Mouse (Mus musculus) naive thymus-derived CD4-positive, alpha-beta T cell, adult 2 months (primary cell): ENCODE measurements around the gene Mtf2.
"Not testable (repeated sequence)": the region's sequence is repeated elsewhere in the genome, so short reads cannot be mapped to it uniquely, and the experiment has no call there.

ENCODE experiments used
- DNase-seq: peaks from one replicate; pipeline ENCODE4 v3.0.0-alpha.2; 2011; ENCODE audit warnings: low read depth

Gene Mtf2

DNA sequence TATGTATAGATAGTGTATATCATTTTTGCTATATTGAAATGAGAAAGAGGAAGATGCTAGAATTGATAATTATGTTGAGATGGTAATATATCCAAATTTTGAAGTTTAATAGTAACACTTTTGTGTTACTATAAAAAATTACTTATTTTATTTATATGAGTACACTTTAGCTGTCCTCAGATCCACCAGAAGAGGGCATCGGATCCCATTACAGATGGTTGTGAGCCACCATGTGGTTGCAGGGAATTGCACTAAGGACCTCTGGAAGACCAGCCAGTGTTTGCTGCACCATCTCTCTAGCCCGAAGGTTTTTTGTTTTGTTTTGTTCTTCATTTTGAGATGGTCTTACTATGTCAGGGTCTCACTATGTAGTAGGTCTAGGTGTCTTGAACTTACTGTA is 20.0 kb downstream of the Mtf2 start:
- DNase-seq: no peak

DNA sequence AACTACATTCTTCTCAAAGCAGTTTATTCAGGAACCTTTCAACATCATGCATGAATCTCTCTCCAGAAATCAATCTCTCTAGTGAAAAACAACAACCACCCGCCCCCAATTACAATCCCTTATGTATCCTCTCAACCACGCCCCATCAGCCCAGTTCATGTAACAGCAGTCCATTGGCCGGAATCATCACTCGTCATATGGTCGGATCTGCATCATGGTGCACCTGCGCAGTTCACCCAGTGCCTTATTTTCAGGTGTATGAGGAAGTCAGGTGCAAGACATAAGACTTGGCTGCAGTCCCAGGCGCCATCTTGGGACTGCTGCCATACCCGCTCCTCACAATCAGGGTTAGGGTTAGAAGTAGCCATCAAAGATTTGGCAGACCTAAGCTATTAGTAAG is 27.3 kb downstream of the Mtf2 start:
- DNase-seq: not testable (repeated sequence)

GRCm38 (mm10) chr5:108097676-108098075 is 32.2 kb downstream of the Mtf2 start:
- DNase-seq: no peak

GRCm38 (mm10) chr5:108100196-108100595 is 34.7 kb downstream of the Mtf2 start:
- no peak for DNase-seq

DNA sequence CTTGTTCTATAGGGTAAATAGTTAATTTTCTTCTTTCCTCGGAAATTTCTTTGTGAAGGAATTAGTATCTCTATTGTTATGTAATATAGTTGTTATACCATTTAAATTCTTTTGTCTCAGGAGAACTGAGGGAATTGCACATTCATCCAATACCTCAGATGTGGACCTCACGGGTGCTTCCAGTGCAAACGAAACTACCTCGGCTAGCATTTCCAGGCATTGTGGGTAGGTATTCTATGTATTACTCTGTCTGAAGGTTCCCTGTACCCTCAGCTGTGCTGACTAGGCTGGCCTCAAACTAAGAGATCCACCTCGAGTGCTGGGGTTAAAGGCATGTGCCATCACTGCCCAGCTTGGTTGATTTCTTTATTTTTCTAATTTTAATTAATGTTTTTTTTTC is 38.8 kb downstream of the Mtf2 start:
- DNase-seq: no peak

GRCm38 (mm10) chr5:108109346-108109745 is 43.9 kb downstream of the Mtf2 start:
- no peak for DNase-seq

DNA sequence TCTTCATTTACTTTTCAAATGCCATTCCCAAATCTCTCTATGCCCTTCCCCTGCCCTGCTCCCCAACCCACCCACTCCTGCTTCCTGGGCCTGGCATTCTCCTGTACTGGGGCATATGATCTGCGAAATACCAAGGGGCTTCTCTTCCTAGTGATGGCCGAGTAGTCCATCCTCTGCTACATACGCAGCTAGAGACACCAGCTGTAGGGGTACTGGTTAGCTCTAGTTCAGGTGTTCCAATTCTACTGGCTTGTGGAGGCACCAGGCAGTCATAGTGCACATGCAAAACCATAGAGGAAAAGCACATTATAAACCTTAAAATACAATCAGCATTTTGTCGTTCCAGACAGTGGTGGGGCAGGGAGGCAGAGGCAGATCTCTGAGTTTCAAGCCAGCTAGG is 52.2 kb downstream of the Mtf2 start:
- DNase-seq: no peak

- DNase-seq: no peak
Measured at GRCm38 (mm10) chr5:108120221-108120900, 54.9 kb downstream of the Mtf2 start.

DNA sequence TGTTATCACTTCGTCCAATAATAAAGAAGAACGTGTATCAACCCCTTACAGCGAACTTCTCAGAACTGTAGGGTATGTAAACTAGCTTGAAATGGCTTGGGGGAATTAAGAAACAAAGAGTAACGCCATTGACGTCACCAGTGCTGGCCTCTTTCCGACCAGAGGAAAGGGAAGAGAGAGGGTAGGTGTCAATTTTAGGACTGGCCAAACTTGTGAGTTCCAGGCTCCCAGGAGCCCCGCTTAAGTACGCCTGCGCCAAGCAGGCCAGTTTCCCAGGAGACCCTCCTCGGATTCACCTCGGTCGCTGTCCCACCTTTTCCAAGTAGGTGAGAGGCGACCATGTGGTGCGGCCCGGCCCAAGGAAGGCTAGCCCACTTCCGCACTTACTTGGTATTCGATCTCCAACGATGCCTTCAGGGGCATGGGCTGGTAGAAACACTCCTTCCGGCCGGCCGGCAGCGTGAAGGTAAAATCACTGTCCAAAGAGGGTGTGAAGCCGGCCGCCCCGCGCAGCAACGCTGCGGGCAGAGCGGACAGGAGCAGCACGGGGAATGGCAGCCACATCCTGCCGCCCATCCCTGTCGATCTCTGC is 66.5 kb downstream of the Mtf2 start:
- peak; percentile 59 for DNase-seq

DNA sequence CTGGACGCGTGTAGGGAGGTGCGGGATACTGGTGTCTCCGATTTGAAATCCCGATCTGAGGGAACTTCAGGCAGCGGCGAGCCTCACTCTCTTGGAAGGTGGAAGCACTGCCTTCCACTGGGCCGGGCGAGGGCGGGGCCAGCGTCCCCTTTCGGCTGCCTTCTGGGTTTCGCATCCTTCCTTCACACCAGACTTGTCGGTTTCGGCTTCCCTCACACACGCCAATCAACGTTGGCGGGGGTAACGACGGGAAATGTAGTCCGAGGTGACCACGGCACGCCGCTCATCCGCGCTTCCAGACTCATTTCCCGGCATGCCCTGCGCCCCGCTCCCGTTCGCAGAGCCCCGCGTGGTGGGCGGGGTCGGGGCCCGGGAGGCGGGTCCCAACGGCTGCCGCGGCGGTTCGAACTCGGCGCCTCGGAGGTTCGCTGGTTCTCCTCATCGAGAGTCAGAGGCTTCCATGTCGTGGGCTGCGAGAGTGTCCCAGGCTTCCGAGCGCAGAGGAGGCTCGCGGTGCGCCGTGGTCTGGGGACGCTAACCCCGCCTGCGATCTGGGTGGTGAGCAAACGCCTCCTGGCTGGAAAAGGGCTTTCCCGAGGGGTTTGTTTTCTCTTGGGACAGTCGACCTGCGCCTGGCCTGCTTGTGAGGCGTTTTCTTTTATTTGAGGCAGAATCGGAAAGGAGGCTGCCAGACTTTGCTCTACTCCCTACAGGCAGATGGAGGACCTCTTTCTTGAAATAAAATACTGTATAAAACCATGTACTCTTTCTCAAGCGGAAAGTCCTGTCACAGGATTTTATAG is 67.2 kb downstream of the Mtf2 start, which contains the start of the genes Tmed5 and Ccdc18:
Gene Tmed5 (minus strand): TSS at position 180 of the 803 bp plus-strand sequence.
Gene Ccdc18 (plus strand): TSS at position 435 of the 803 bp plus-strand sequence.
- DNase-seq: peak; percentile 99

DNA sequence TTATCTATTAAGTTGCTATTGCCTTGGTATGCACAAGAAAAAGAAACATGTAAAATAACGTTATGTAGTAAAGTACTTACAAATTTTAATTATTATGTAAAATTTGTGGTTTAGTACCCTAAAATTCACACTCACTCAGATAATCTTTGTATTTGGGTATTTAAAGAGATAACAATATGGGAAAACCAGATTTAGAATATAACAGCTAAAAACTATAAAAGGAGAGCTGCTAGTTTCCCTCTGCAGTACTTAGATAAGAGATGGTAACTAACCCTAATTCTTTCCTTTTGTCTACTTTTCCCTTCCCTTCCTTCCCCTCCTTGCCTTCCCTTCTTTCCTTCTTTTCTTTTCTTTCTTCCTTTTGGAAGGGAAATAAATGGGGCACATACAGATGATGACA is 87.1 kb downstream of the Mtf2 start:
- DNase-seq: no peak
